Mouse (Mus musculus): Measurements from ENCODE around the gene Abcc1. TPM values are rescaled to one million over a fixed set of nuclear protein-coding genes. Genes with fewer than 3 reads are reported as not detected.
A peak's percentile ranks its signal among the peaks of the same experiment; 100 is the strongest.

Abcc1 gene
- total and polyA plus RNA-seq, 2 experiments from 2014 or later: 5.9 to 15.3 TPM

GRCm38 (mm10) chr16:14372817-14373301, 11.5 kb downstream of the Abcc1 start:
- Histone ChIP-seq H3K9me3 (ENCODE audit: low read length) (no peaks in the 10 kb centered on the region), H3K9ac (no peak overlapping the region), H3K4me3 (ENCODE audit: low read depth, low read length) (no peak overlapping the region), H3K4me1 (ENCODE audit: insufficient read depth) (0 out of 2 replicates have a peak, but pooled peaks cover 6% of the 10 kb centered on the region), H3K36me3 (ENCODE audit: insufficient read depth) (no peaks in the 10 kb centered on the region), H3K27me3 (ENCODE audit: insufficient read depth, low read length) (no peaks in the 10 kb centered on the region), H3K4me2 (ENCODE audit: low read depth) (no peak overlapping the region), H3K27ac (ENCODE audit: low read depth, low read length) (no peak overlapping the region)
- ATAC-seq (no peak), DNase-seq (no peak)
- 50% methylated on average over 4 of the region's 4 CpGs for WGBS
- TF ChIP-seq CTCF (IDR thresholded peaks at IDR 0.05; ENCODE audit: low read depth): no peak

- 97% methylated on average over 1 of the region's 1 CpGs for WGBS
- 0 out of 2 replicates have a peak, but pooled peaks cover 6% of the 10 kb centered on the region for H3K4me1 ChIP-seq (ENCODE audit: insufficient read depth)
- H3K27ac ChIP-seq (ENCODE audit: low read depth, low read length): no peak overlapping the region
- H3K9ac ChIP-seq: no peak overlapping the region
- no peaks in the 10 kb centered on the region for H3K27me3 ChIP-seq (ENCODE audit: insufficient read depth, low read length)
- H3K4me3 ChIP-seq (ENCODE audit: low read depth, low read length): no peak overlapping the region
- no peaks in the 10 kb centered on the region for H3K9me3 ChIP-seq (ENCODE audit: low read length)
- no peak overlapping the region for H3K4me2 ChIP-seq (ENCODE audit: low read depth)
- H3K36me3 ChIP-seq (ENCODE audit: insufficient read depth): no peaks in the 10 kb centered on the region
- ATAC-seq (no peak), DNase-seq (no peak)
- TF ChIP-seq CTCF (IDR thresholded peaks at IDR 0.05; ENCODE audit: low read depth): no peak
These were observed 14.6 kb downstream of the Abcc1 start for GRCm38 (mm10) chr16:14375942-14376341.

- Histone ChIP-seq H3K27ac (ENCODE audit: low read depth, low read length) (no peak overlapping the region), H3K9me3 (ENCODE audit: low read length) (no peaks in the 10 kb centered on the region), H3K4me2 (ENCODE audit: low read depth) (no peak overlapping the region), H3K36me3 (ENCODE audit: insufficient read depth) (no peaks in the 10 kb centered on the region), H3K4me1 (ENCODE audit: insufficient read depth) (0 out of 2 replicates have a peak, but pooled peaks cover 6% of the 10 kb centered on the region), H3K4me3 (ENCODE audit: low read depth, low read length) (no peak overlapping the region), H3K27me3 (ENCODE audit: insufficient read depth, low read length) (no peaks in the 10 kb centered on the region), H3K9ac (no peak overlapping the region)
- TF ChIP-seq CTCF (IDR thresholded peaks at IDR 0.05; ENCODE audit: low read depth): no peak
- no peak for DNase-seq
- ATAC-seq: no peak
- 80% methylated on average over 2 of the region's 2 CpGs for WGBS
These were observed 15.0 kb downstream of the Abcc1 start for GRCm38 (mm10) chr16:14376352-14376751.

- Histone ChIP-seq H3K4me2 (ENCODE audit: low read depth) (no peak overlapping the region), H3K9ac (no peak overlapping the region), H3K9me3 (ENCODE audit: low read length) (no peaks in the 10 kb centered on the region), H3K36me3 (ENCODE audit: insufficient read depth) (no peaks in the 10 kb centered on the region), H3K27me3 (ENCODE audit: insufficient read depth, low read length) (no peaks in the 10 kb centered on the region), H3K4me3 (ENCODE audit: low read depth, low read length) (no peak overlapping the region), H3K4me1 (ENCODE audit: insufficient read depth) (0 out of 2 replicates have a peak, but pooled peaks cover 6% of the 10 kb centered on the region), H3K27ac (ENCODE audit: low read depth, low read length) (0 out of 2 replicates have a peak overlapping the region, but pooled peaks have one; percentile 3)
- ATAC-seq (peak; percentile 94), DNase-seq (peak; percentile 62)
- WGBS: 43% methylated on average over 2 of the region's 2 CpGs
- no peak for TF ChIP-seq CTCF (IDR thresholded peaks at IDR 0.05; ENCODE audit: low read depth)
These were observed 16.0 kb downstream of the Abcc1 start for GRCm38 (mm10) chr16:14377321-14377720.

DNA sequence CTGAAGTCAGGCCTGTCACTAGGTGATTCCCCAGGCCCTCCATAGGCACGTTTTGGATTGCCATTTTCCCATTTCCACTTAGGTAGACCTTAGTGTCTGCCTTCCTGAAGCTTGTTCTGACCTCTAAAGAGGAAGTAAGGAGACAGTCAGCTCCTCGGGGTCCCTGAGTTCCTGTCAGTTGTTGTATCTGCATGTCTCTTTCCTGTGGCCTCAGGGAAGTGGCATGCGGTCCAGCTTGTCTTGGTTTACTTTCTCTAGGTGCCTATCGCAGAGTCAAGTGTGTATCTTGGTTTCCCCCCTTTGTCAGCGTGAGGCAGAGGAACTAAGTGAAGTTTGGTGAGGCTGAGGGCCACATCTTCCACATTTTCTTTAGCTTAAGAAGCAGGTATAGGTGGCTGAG, 17.3 kb downstream of the Abcc1 start:
- Histone ChIP-seq H3K27me3 (ENCODE audit: insufficient read depth, low read length) (no peaks in the 10 kb centered on the region), H3K36me3 (ENCODE audit: insufficient read depth) (no peaks in the 10 kb centered on the region), H3K27ac (ENCODE audit: low read depth, low read length) (no peak overlapping the region), H3K9me3 (ENCODE audit: low read length) (no peaks in the 10 kb centered on the region), H3K4me2 (ENCODE audit: low read depth) (no peak overlapping the region), H3K4me1 (ENCODE audit: insufficient read depth) (0 out of 2 replicates have a peak, but pooled peaks cover 6% of the 10 kb centered on the region), H3K9ac (no peak overlapping the region), H3K4me3 (ENCODE audit: low read depth, low read length) (no peak overlapping the region)
- DNase-seq (no peak), ATAC-seq (no peak)
- TF ChIP-seq CTCF (IDR thresholded peaks at IDR 0.05; ENCODE audit: low read depth): no peak
- WGBS: 84% methylated on average over 5 of the region's 5 CpGs

- 89% methylated on average over 7 of the region's 7 CpGs for WGBS
- no peaks in the 10 kb centered on the region for H3K9me3 ChIP-seq (ENCODE audit: low read length)
- H3K27me3 ChIP-seq (ENCODE audit: insufficient read depth, low read length): no peaks in the 10 kb centered on the region
- H3K9ac ChIP-seq: no peak overlapping the region
- no peak overlapping the region for H3K4me2 ChIP-seq (ENCODE audit: low read depth)
- no peaks in the 10 kb centered on the region for H3K36me3 ChIP-seq (ENCODE audit: insufficient read depth)
- no peak overlapping the region for H3K27ac ChIP-seq (ENCODE audit: low read depth, low read length)
- no peak overlapping the region for H3K4me3 ChIP-seq (ENCODE audit: low read depth, low read length)
- DNase-seq: no peak
- TF ChIP-seq CTCF (IDR thresholded peaks at IDR 0.05; ENCODE audit: low read depth): no peak
- 0 out of 2 replicates have a peak, but pooled peaks cover 6% of the 10 kb centered on the region for H3K4me1 ChIP-seq (ENCODE audit: insufficient read depth)
- ATAC-seq: no peak
These were observed 18.5 kb downstream of the Abcc1 start for GRCm38 (mm10) chr16:14379888-14380287.

DNA sequence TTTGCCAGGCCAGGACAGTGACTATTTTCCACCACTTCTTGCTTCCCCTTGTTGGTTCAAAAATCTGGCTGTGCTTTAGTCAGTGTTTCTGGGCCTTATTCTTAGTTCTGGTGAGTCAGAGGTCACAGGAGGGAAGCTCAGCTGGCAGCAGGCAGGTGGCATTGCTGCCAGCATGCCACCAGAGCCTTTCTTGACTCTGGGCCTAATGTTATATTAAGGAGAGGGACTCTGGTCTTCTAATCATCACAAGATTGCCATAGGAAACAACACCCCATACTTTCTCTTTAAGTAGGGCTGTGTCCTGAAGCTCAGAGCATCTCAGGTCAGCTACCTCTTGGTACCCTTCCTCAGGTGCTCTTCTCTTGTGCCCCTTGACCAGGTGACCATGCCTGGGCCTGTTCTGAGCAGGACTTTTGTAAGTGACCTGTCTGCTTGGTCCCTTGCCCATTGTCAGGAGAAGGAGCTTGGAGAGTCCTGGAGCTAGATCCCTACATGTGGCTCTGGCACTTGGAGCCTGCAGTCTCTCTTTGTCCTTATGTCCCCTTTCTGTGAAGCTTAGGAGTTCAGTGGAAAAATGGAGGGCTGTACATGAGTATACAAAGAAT, 19.8 kb downstream of the Abcc1 start:
- ATAC-seq (no peak), DNase-seq (no peak)
- Histone ChIP-seq H3K27ac (ENCODE audit: low read depth, low read length) (no peak overlapping the region), H3K27me3 (ENCODE audit: insufficient read depth, low read length) (no peaks in the 10 kb centered on the region), H3K9me3 (ENCODE audit: low read length) (no peaks in the 10 kb centered on the region), H3K4me3 (ENCODE audit: low read depth, low read length) (no peak overlapping the region), H3K9ac (no peak overlapping the region), H3K36me3 (ENCODE audit: insufficient read depth) (no peaks in the 10 kb centered on the region), H3K4me2 (ENCODE audit: low read depth) (no peak overlapping the region), H3K4me1 (ENCODE audit: insufficient read depth) (0 out of 2 replicates have a peak, but pooled peaks cover 6% of the 10 kb centered on the region)
- no peak for TF ChIP-seq CTCF (IDR thresholded peaks at IDR 0.05; ENCODE audit: low read depth)
